Mouse (Mus musculus): ENCODE measurements around the gene Mrpl3.

GRCm38 (mm10) chr9:105078460-105078859 lies 25.4 kb downstream of the Mrpl3 start:
- TF ChIP-seq CTCF (IDR thresholded peaks at IDR 0.05; ENCODE audit: insufficient read depth, low read depth, low read length) (no peak), POLR2A (IDR thresholded peaks at IDR 0.05; ENCODE audit: insufficient read depth, low read depth, low read length) (no peak)

Data from olfactory bulb, adult 2 months (tissue).